Mouse (Mus musculus) heart, embryonic 15.5 days (tissue): ENCODE results near the gene Fam181a. TPM values are rescaled to one million over a fixed set of nuclear protein-coding genes. Genes with fewer than 3 reads are reported as not detected.

Experiments used
- ATAC-seq: fragments of 200-750 bp; cut with Nextera tagmentation; replicated peaks from 2 replicates; pipeline ENCODE4 v1.8.0; 2017; ENCODE audit warnings: low read depth, moderate TSS enrichment; ENCODE audit not compliant: insufficient number of reproducible peaks, insufficient read depth, low FRiP score
- H3K27ac ChIP-seq: fragments of 300-500 bp; sonication (generic); 2 replicates; pipeline ENCODE4 v1.5.1; 2015; ENCODE audit warnings: mild to moderate bottlenecking, inconsistent platforms
- H3K27me3 ChIP-seq: fragments of 300-500 bp; sonication (generic); 2 replicates; pipeline ENCODE4 v1.6.1; 2015; ENCODE audit warnings: inconsistent platforms
- H3K36me3 ChIP-seq: fragments of 300-500 bp; sonication (generic); 2 replicates; pipeline ENCODE4 v1.6.1; 2015; ENCODE audit warnings: mild to moderate bottlenecking, inconsistent platforms
- H3K4me1 ChIP-seq: fragments of 300-500 bp; sonication (generic); replicated peaks from 2 replicates; pipeline ENCODE4 v1.6.1; 2015; ENCODE audit warnings: inconsistent platforms
- H3K4me2 ChIP-seq: fragments of 300-500 bp; sonication (generic); 2 replicates; pipeline ENCODE4 v1.6.1; 2015; ENCODE audit warnings: inconsistent platforms, mild to moderate bottlenecking, moderate library complexity
- H3K4me3 ChIP-seq: fragments of 300-500 bp; sonication (generic); 2 replicates; pipeline ENCODE4 v1.5.1; 2015; ENCODE audit warnings: mild to moderate bottlenecking, inconsistent platforms
- H3K9ac ChIP-seq: fragments of 300-500 bp; sonication (generic); 2 replicates; pipeline ENCODE4 v1.6.1; 2015; ENCODE audit warnings: mild to moderate bottlenecking, inconsistent platforms
- H3K9me3 ChIP-seq: fragments of 300-500 bp; sonication (generic); replicated peaks from 2 replicates; pipeline ENCODE4 v1.6.1; 2016; ENCODE audit warnings: inconsistent platforms
- WGBS: fragments of 180-500 bp; shearing (Covaris S2); methylation state at CpG from one replicate; pipeline ENCODE4 v1.1.7; 2015; ENCODE audit warnings: mixed read lengths; 5-methylcytosine and 5-hydroxymethylcytosine counted together
- polyA plus RNA-seq: library from polyadenylated mRNA; unstranded; fragments of >200 nt; fragmentation: Nextera tagmentation; extraction: Ambion mirVana; gene quantifications from 2 replicates; pipeline ENCODE4 v1.2.1, GENCODE M21; 2015

Fam181a gene
- polyA plus RNA-seq, 1 experiment from 2014 or later: not detected

- Histone ChIP-seq H3K27me3 (no peaks in the 10 kb centered on the region), H3K36me3 (peaks cover 26% of the 10 kb centered on the region; the same call in 1 of the 2 replicates), H3K9me3 (no peaks in the 10 kb centered on the region), H3K9ac (peak overlapping the region; percentile 63), H3K4me1 (peaks cover 53% of the 10 kb centered on the region), H3K4me2 (peak overlapping the region; percentile 65), H3K27ac (peak overlapping the region; percentile 92), H3K4me3 (peak overlapping the region; percentile 51)
- 29% methylated on average over 3 of the region's 3 CpGs for WGBS
- ATAC-seq: peak; percentile 58
Observed at GRCm38 (mm10) chr12:103336766-103337165, 26.0 kb downstream of the Fam181a start.

- Histone ChIP-seq H3K4me2 (peak overlapping the region; percentile 65), H3K27ac (peak overlapping the region; percentile 92), H3K36me3 (peaks cover 16% of the 10 kb centered on the region; the same call in 1 of the 2 replicates), H3K4me3 (peak overlapping the region; percentile 51), H3K9me3 (no peaks in the 10 kb centered on the region), H3K4me1 (peaks cover 40% of the 10 kb centered on the region), H3K27me3 (no peaks in the 10 kb centered on the region), H3K9ac (peak overlapping the region; percentile 63)
- peak; percentile 75 for ATAC-seq
- WGBS: 28% methylated on average over 14 of the region's 14 CpGs
Observed at GRCm38 (mm10) chr12:103338162-103338798, 27.5 kb downstream of the Fam181a start.

GRCm38 (mm10) chr12:103341212-103341611 lies 30.4 kb downstream of the Fam181a start:
- peaks cover 14% of the 10 kb centered on the region for H3K4me1 ChIP-seq
- WGBS: 71% methylated on average over 5 of the region's 5 CpGs
- no peaks in the 10 kb centered on the region for H3K9me3 ChIP-seq
- no peak overlapping the region for H3K27ac ChIP-seq
- no peak for ATAC-seq
- no peaks in the 10 kb centered on the region for H3K27me3 ChIP-seq
- no peak overlapping the region for H3K4me3 ChIP-seq
- peaks cover 11% of the 10 kb centered on the region; the same call in 1 of the 2 replicates for H3K36me3 ChIP-seq
- H3K4me2 ChIP-seq: no peak overlapping the region
- no peak overlapping the region for H3K9ac ChIP-seq

- no peaks in the 10 kb centered on the region for H3K27me3 ChIP-seq
- no peak overlapping the region for H3K27ac ChIP-seq
- H3K4me3 ChIP-seq: no peak overlapping the region
- H3K36me3 ChIP-seq: peaks cover 11% of the 10 kb centered on the region; the same call in 1 of the 2 replicates
- no peak for ATAC-seq
- WGBS: 74% methylated on average over 8 of the region's 8 CpGs
- H3K9me3 ChIP-seq: no peaks in the 10 kb centered on the region
- H3K4me2 ChIP-seq: no peak overlapping the region
- H3K4me1 ChIP-seq: peaks cover 27% of the 10 kb centered on the region
- no peak overlapping the region for H3K9ac ChIP-seq
Observed at GRCm38 (mm10) chr12:103343456-103343855, 32.7 kb downstream of the Fam181a start.

- Histone ChIP-seq H3K4me1 (peaks cover 14% of the 10 kb centered on the region), H3K9ac (no peak overlapping the region), H3K27ac (no peak overlapping the region), H3K4me3 (no peak overlapping the region), H3K9me3 (no peaks in the 10 kb centered on the region), H3K4me2 (no peak overlapping the region), H3K36me3 (peaks cover 11% of the 10 kb centered on the region; the same call in 1 of the 2 replicates), H3K27me3 (no peaks in the 10 kb centered on the region)
- no peak for ATAC-seq
- WGBS: 81% methylated on average over 7 of the region's 7 CpGs
Observed at GRCm38 (mm10) chr12:103344934-103345333, 34.2 kb downstream of the Fam181a start.

GRCm38 (mm10) chr12:103346945-103347344 lies 36.2 kb downstream of the Fam181a start:
- Histone ChIP-seq H3K4me1 (peaks cover 14% of the 10 kb centered on the region), H3K4me2 (no peak overlapping the region), H3K36me3 (peaks cover 16% of the 10 kb centered on the region; the same call in 1 of the 2 replicates), H3K9ac (no peak overlapping the region), H3K9me3 (no peaks in the 10 kb centered on the region), H3K4me3 (no peak overlapping the region), H3K27me3 (no peaks in the 10 kb centered on the region), H3K27ac (no peak overlapping the region)
- ATAC-seq: no peak
- 65% methylated on average over 8 of the region's 8 CpGs for WGBS

- peaks cover 14% of the 10 kb centered on the region for H3K4me1 ChIP-seq
- no peaks in the 10 kb centered on the region for H3K9me3 ChIP-seq
- H3K4me3 ChIP-seq: no peak overlapping the region
- peaks cover 16% of the 10 kb centered on the region; the same call in 1 of the 2 replicates for H3K36me3 ChIP-seq
- 40% methylated on average over 5 of the region's 5 CpGs for WGBS
- H3K27me3 ChIP-seq: no peaks in the 10 kb centered on the region
- H3K9ac ChIP-seq: no peak overlapping the region
- ATAC-seq: no peak
- H3K27ac ChIP-seq: no peak overlapping the region
- no peak overlapping the region for H3K4me2 ChIP-seq
Observed at GRCm38 (mm10) chr12:103347406-103347805, 36.6 kb downstream of the Fam181a start.

- Histone ChIP-seq H3K36me3 (peaks cover 16% of the 10 kb centered on the region; the same call in 1 of the 2 replicates), H3K4me1 (peaks cover 23% of the 10 kb centered on the region), H3K9me3 (no peaks in the 10 kb centered on the region), H3K27me3 (no peaks in the 10 kb centered on the region), H3K27ac (no peak overlapping the region), H3K9ac (no peak overlapping the region), H3K4me2 (no peak overlapping the region), H3K4me3 (no peak overlapping the region)
- WGBS: 2% methylated on average over 3 of the region's 3 CpGs
- ATAC-seq: no peak
Observed at GRCm38 (mm10) chr12:103348506-103348905, 37.7 kb downstream of the Fam181a start.

- Histone ChIP-seq H3K9me3 (no peaks in the 10 kb centered on the region), H3K4me3 (peak overlapping the region; percentile 40; the same call in 1 of the 2 replicates), H3K4me1 (peaks cover 36% of the 10 kb centered on the region), H3K27me3 (no peaks in the 10 kb centered on the region), H3K36me3 (peaks cover 5% of the 10 kb centered on the region; the same call in 1 of the 2 replicates), H3K4me2 (peak overlapping the region; percentile 59), H3K9ac (peak overlapping the region; percentile 18; the same call in 1 of the 2 replicates), H3K27ac (peak overlapping the region; percentile 91)
- WGBS: 81% methylated on average over 6 of the region's 6 CpGs
- no peak for ATAC-seq
Observed at GRCm38 (mm10) chr12:103352735-103353134, 42.0 kb downstream of the Fam181a start.

GRCm38 (mm10) chr12:103353538-103353937 lies 42.8 kb downstream of the Fam181a start:
- WGBS: 11% methylated on average over 5 of the region's 5 CpGs
- Histone ChIP-seq H3K27ac (peak overlapping the region; percentile 91), H3K9ac (peak overlapping the region; percentile 46; the same call in 1 of the 2 replicates), H3K9me3 (no peaks in the 10 kb centered on the region), H3K27me3 (no peaks in the 10 kb centered on the region), H3K4me1 (peaks cover 36% of the 10 kb centered on the region), H3K36me3 (peaks cover 5% of the 10 kb centered on the region; the same call in 1 of the 2 replicates), H3K4me3 (peak overlapping the region; percentile 40), H3K4me2 (peak overlapping the region; percentile 59)
- peak; percentile 90 for ATAC-seq

- Histone ChIP-seq H3K36me3 (peaks cover 3% of the 10 kb centered on the region; the same call in 1 of the 2 replicates), H3K27me3 (no peaks in the 10 kb centered on the region), H3K27ac (peak within 1 kb of the TSS; percentile 91), H3K9ac (peak within 1 kb of the TSS; percentile 46), H3K4me2 (peak within 1 kb of the TSS; percentile 59), H3K4me1 (peaks cover 46% of the 10 kb centered on the region), H3K9me3 (no peaks in the 10 kb centered on the region), H3K4me3 (peak within 1 kb of the TSS; percentile 40)
- no peak for ATAC-seq
- 33% methylated on average over 14 of the region's 14 CpGs for WGBS
Observed at GRCm38 (mm10) chr12:103355746-103356414, 45.1 kb downstream of the Fam181a start, which contains the start of gene Asb2. Gene Asb2, minus strand, starts transcription at chr12:103356001.
